Comparison of ENCODE assay signal across 8 mouse cellular contexts in genomic region chr10:69352212-69353085, GRCm38 (mm10). TPM values are rescaled to one million over a fixed set of nuclear protein-coding genes. Genes with fewer than 3 reads are reported as not detected.
A peak's percentile ranks its signal among the peaks of the same experiment; 100 is the strongest.
DNase-seq lines count a peak whose midpoint lies in the region; ATAC-seq lines count a peak whose summit lies in the region.

TSS of gene Cdk1 (minus strand) at chr10:69352938.

- peak; percentile 74 to 80 for DNase-seq in CD8-positive naive resting alpha-beta T cell, adult 2 months (ENCODE audit: low read depth in 2 of 2, low spot score in 2 of 2)
- DNase-seq in c-Kit-positive CD71-negative TER-119-negative erythroid progenitor cells, embryonic 14.5 days (ENCODE audit: low read depth) = peak; percentile 89
- peak; percentile 96 for DNase-seq in forebrain, embryonic 11.5 days (ENCODE audit: low spot score)
- DNase-seq in kidney, postnatal 36 days = peak; percentile 97 to 98
- peak; percentile 86 for DNase-seq in telencephalon, adult 2 months (ENCODE audit: low read depth, low spot score)

- H3K27ac ChIP-seq in forebrain, embryonic 11.5 days (ENCODE audit: low read depth, low read length) = peak within 1 kb of the TSS; percentile 70
- peak within 1 kb of the TSS; percentile 95 for H3K27ac ChIP-seq in heart, embryonic 16.5 days (ENCODE audit: low read length)
- H3K27ac ChIP-seq in liver, embryonic 15.5 days (replicated peaks) = peak within 1 kb of the TSS; percentile 90
- H3K27ac ChIP-seq in neural tube, embryonic 12.5 days = no peak within 1 kb of the TSS

- peak within 1 kb of the TSS; percentile 98 for H3K9ac ChIP-seq in forebrain, embryonic 11.5 days (ENCODE audit: low read length)
- H3K9ac ChIP-seq in heart, embryonic 16.5 days (ENCODE audit: low read length) = peak within 1 kb of the TSS; percentile 93
- peak within 1 kb of the TSS; percentile 92 for H3K9ac ChIP-seq in liver, embryonic 15.5 days
- peak within 1 kb of the TSS; percentile 72 for H3K9ac ChIP-seq in neural tube, embryonic 12.5 days

- peaks cover 16% of the 10 kb centered on the region for H3K36me3 ChIP-seq in forebrain, embryonic 11.5 days (ENCODE audit: control insufficient read depth, insufficient read depth, low read length)
- H3K36me3 ChIP-seq in heart, embryonic 16.5 days (ENCODE audit: control insufficient read depth, insufficient read depth) = peaks cover 10% of the 10 kb centered on the region; the same call in 1 of the 2 replicates
- H3K36me3 ChIP-seq in liver, embryonic 15.5 days (replicated peaks) = peaks cover 38% of the 10 kb centered on the region
- peaks cover 18% of the 10 kb centered on the region for H3K36me3 ChIP-seq in neural tube, embryonic 12.5 days

- H3K9me3 ChIP-seq in forebrain, embryonic 11.5 days (ENCODE audit: control insufficient read depth, low read length) = no peaks in the 10 kb centered on the region
- H3K9me3 ChIP-seq in heart, embryonic 16.5 days (replicated peaks; ENCODE audit: control insufficient read depth, low read length) = peaks cover 5% of the 10 kb centered on the region
- no peaks in the 10 kb centered on the region for H3K9me3 ChIP-seq in liver, embryonic 15.5 days (replicated peaks)
- no peaks in the 10 kb centered on the region for H3K9me3 ChIP-seq in neural tube, embryonic 12.5 days

- H3K4me1 ChIP-seq in forebrain, embryonic 11.5 days (replicated peaks; ENCODE audit: control insufficient read depth, insufficient read depth, low read length) = peaks cover 16% of the 10 kb centered on the region
- H3K4me1 ChIP-seq in heart, embryonic 16.5 days (ENCODE audit: control insufficient read depth, insufficient read depth, low read length) = peaks cover 29% of the 10 kb centered on the region
- H3K4me1 ChIP-seq in liver, embryonic 15.5 days (replicated peaks) = peaks cover 44% of the 10 kb centered on the region
- H3K4me1 ChIP-seq in neural tube, embryonic 12.5 days = peaks cover 27% of the 10 kb centered on the region

- peak; percentile 97 for ATAC-seq in forebrain, embryonic 11.5 days (replicated peaks; ENCODE audit: low FRiP score)
- peak; percentile 95 for ATAC-seq in heart, embryonic 16.5 days (replicated peaks; ENCODE audit: extremely low read depth, insufficient read depth, low FRiP score)
- ATAC-seq in liver, embryonic 15.5 days (ENCODE audit: insufficient read depth) = peak; percentile 94
- peak; percentile 98 for ATAC-seq in neural tube, embryonic 12.5 days (ENCODE audit: low FRiP score, low read depth)

- under 1% methylated on average over 51 of the region's 51 CpGs for WGBS in forebrain, embryonic 11.5 days
- WGBS in heart, embryonic 16.5 days = under 1% methylated on average over 51 of the region's 51 CpGs
- WGBS in liver, embryonic 15.5 days (ENCODE audit: insufficient replicate concordance) = under 1% methylated on average over 51 of the region's 51 CpGs
- under 1% methylated on average over 51 of the region's 51 CpGs for whole genome bisulfite sequencing in neural tube, embryonic 12.5 days

- H3K27me3 ChIP-seq in forebrain, embryonic 11.5 days (ENCODE audit: control insufficient read depth, insufficient read depth, low read length) = no peaks in the 10 kb centered on the region
- H3K27me3 ChIP-seq in heart, embryonic 16.5 days (ENCODE audit: control insufficient read depth, insufficient read depth, low read length) = no peaks in the 10 kb centered on the region
- H3K27me3 ChIP-seq in liver, embryonic 15.5 days = no peaks in the 10 kb centered on the region
- H3K27me3 ChIP-seq in neural tube, embryonic 12.5 days (replicated peaks) = no peaks in the 10 kb centered on the region

- H3K4me3 ChIP-seq in forebrain, embryonic 11.5 days (ENCODE audit: low read depth, low read length) = peak within 1 kb of the TSS; percentile 92
- peak within 1 kb of the TSS; percentile 89 for H3K4me3 ChIP-seq in heart, embryonic 16.5 days (ENCODE audit: low read length)
- H3K4me3 ChIP-seq in liver, embryonic 15.5 days (replicated peaks) = peak within 1 kb of the TSS; percentile 96
- H3K4me3 ChIP-seq in neural tube, embryonic 12.5 days = peak within 1 kb of the TSS; percentile 74

- H3K4me2 ChIP-seq in forebrain, embryonic 11.5 days (ENCODE audit: low read depth, low read length, severe bottlenecking) = peak within 1 kb of the TSS; percentile 86
- H3K4me2 ChIP-seq in heart, embryonic 16.5 days (ENCODE audit: low read depth, low read length) = peak within 1 kb of the TSS; percentile 86
- H3K4me2 ChIP-seq in liver, embryonic 15.5 days = peak within 1 kb of the TSS; percentile 87
- H3K4me2 ChIP-seq in neural tube, embryonic 12.5 days (replicated peaks) = peak within 1 kb of the TSS; percentile 93

RNA-seq across cellular contexts. Expression of gene Cdk1, which starts in this region (rescaled TPM):
- polyA plus RNA-seq in forebrain, embryonic 11.5 days (2014; fragmentation: Nextera tagmentation; extraction: Ambion mirVana) = 446 and 479 TPM in 2 replicates
- polyA plus RNA-seq in heart, embryonic 16.5 days (2015; fragmentation: Nextera tagmentation; extraction: Ambion mirVana) = 336 and 381 TPM in 2 replicates
- 292 and 305 TPM in 2 replicates for polyA plus RNA-seq in liver, embryonic 15.5 days (2015; fragmentation: Nextera tagmentation; extraction: Ambion mirVana)
- polyA plus RNA-seq in neural tube, embryonic 12.5 days (2016; fragmentation: Nextera tagmentation; extraction: Ambion mirVana) = 222 and 223 TPM in 2 replicates
